Mouse (Mus musculus) R1 (cell line): Measurements from ENCODE around the gene Prlr.

ENCODE experiments used
- DNase-seq: peaks from one replicate; pipeline ENCODE4 v3.0.0-alpha.2; 2018; ENCODE audit warnings: low read depth, low spot score

The Prlr gene

GRCm38 (mm10) chr15:10235977-10236376 lies 58.9 kb downstream of the Prlr start:
- no peak for DNase-seq

- DNase-seq: no peak
These were observed 59.8 kb downstream of the Prlr start for GRCm38 (mm10) chr15:10236812-10237211.

DNA sequence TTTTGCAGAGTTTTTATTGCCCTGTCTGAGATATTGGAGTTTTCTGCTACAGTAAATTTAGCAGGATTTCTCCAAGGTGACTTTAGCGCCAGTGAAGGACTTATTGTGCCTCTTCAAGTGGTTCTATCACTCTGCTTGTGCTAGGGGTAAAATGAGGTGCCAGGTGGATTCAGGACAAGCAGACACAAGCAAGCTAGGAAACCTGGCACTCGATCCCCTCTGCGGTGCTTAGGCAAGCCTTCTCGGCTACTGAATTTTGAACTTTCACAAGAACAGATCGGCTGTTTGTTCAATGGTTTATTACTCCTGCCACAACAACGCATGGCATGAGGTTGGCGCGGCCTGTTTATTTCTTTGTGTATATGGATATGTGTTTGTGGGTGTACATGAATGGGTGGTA lies 61.4 kb downstream of the Prlr start:
- DNase-seq: no peak

GRCm38 (mm10) chr15:10240228-10240795 lies 63.3 kb downstream of the Prlr start:
- no peak for DNase-seq

- DNase-seq: no peak
These were observed 65.2 kb downstream of the Prlr start for GRCm38 (mm10) chr15:10242250-10242649.

- no peak for DNase-seq
These were observed 72.2 kb downstream of the Prlr start for GRCm38 (mm10) chr15:10249285-10249684.

- DNase-seq: no peak
These were observed 73.7 kb downstream of the Prlr start for GRCm38 (mm10) chr15:10250784-10251183.

GRCm38 (mm10) chr15:10252526-10252925 lies 75.5 kb downstream of the Prlr start:
- DNase-seq: no peak

GRCm38 (mm10) chr15:10262219-10262618 lies 85.2 kb downstream of the Prlr start:
- DNase-seq: no peak

DNA sequence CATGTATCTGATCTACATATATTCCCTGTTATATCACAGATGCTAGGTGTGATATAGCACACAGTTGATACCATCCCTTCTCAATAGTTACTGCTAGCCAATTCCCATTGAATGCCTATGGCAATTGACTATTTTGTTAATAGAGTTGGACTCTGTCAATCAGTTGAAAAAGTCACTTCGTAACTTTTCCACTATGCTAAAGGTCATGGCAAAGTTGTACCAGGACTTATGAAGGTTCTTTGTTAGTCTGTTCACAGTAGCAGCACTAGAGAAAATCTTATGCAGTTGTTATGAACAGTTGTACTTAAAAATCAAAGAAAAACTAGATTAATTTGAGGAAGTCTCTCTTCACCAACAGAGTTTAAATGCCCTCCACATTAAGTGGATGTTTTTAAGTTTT lies 85.6 kb downstream of the Prlr start:
- DNase-seq: no peak

- DNase-seq: no peak
These were observed 86.4 kb downstream of the Prlr start for GRCm38 (mm10) chr15:10263420-10263819.

DNA sequence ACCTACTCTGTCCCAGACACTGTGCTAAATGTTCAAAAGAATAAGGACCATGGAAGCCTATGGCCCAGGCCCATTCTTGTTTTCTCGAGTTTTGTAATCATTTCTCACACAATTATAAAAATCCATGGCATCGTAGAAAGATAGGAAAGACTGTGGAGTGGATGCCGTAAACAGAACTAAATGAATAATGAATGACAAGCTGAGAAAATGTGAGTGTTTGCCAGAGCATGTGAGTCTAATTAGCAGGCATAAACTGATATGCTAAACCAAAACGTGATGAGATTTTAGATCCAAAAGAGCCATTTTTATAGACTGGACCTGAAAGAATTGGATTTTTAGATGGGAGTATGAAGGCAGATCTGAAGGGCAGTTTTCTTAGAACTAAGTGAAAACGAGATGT lies 87.8 kb downstream of the Prlr start:
- DNase-seq: no peak

DNA sequence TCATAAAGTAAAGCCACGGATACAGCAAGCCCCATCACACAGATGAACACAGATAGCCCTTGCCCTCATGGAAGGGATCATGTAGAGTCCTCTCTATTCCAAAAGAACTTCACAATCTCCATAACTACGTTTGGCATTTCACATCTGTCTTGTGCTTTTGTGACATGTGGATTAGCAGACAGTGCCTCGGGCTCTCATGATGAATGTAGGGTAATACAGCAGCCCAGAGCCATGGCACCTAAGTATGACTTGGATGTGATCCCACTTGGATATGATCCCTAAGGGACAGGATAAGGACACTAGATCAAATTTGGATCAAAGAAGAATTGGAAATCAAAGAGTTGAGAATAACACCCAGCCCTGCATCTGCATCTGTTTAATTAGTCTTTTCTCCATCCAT lies 90.2 kb downstream of the Prlr start:
- DNase-seq: no peak

DNA sequence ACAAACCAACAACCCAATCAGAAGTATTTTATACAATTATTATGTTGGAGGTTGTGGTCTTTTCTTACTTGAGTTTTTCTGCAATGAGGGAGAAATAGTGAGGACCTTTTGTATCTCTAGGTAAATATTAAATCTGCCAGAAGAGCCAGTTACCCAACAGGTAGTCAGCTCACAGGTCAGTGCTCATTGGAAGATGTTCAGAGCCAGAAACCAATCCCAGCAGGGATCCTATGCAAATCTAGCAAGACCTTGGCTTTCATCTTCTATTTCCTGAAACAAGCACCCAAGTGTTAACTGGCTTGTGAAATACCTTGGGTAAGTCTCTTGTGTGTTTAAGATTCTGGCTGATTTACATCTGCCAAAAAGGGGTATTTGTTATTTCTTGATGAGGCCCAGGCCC lies 99.3 kb downstream of the Prlr start:
- no peak for DNase-seq

DNA sequence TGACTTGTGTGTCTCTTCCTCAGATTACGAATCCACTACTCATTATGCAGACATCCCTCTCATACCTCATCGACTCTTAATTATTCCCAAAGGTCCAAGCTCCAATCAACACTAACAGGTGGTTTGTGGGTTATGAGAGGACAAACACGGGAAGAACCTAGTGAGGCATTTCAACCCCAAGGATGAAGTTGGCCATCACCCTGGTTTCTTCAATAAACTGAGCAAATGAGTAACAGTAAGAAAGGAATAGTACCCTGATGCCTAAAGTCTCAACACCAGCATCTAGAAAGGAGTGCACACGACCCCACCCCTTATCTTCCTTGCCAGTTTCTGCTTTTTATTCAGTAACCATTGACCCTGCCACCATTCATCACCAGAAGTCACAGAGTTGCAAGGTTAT lies 100.4 kb downstream of the Prlr start:
- DNase-seq: no peak

DNA sequence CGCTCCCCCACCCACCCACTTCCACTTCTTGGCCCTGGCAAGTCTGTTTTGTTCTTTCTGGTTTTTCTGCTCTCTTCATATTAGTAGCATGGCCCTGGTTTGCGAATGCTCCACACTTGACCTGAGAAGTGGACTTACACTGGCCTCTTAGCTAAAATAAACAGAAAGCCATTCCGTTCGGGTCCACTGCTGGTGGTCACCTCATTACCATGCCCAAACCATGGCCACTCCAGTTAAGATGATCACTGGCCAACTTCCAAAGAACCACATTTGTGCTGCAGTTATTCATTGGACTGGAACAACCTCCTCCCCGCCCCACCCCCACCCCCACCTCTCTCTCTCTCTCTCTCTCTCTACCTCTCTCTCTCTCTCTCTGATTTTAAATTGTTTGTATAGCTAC lies 104.5 kb downstream of the Prlr start:
- DNase-seq: no peak

GRCm38 (mm10) chr15:10283661-10284060 lies 106.6 kb downstream of the Prlr start:
- no peak for DNase-seq

GRCm38 (mm10) chr15:10296570-10296969 lies 119.5 kb downstream of the Prlr start:
- DNase-seq: no peak

DNA sequence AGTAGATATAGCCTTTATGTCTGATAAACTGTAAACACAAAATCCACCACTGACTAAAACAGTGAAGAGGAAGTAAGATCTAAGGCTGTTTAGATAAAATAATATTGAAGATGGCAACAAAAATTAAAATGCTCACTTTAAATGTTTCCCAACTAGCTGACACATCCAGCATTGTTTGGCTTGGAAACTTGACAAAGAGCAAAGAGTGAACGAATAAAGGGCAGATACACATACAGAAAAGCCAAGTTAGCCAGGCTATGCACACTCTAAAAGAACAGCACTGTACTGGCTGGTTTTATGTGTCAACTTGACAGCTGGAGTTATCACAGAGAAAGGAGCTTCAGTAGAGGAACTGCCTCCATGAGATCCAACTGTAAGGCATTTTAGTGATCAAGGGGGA lies 121.0 kb downstream of the Prlr start:
- DNase-seq: no peak

DNA sequence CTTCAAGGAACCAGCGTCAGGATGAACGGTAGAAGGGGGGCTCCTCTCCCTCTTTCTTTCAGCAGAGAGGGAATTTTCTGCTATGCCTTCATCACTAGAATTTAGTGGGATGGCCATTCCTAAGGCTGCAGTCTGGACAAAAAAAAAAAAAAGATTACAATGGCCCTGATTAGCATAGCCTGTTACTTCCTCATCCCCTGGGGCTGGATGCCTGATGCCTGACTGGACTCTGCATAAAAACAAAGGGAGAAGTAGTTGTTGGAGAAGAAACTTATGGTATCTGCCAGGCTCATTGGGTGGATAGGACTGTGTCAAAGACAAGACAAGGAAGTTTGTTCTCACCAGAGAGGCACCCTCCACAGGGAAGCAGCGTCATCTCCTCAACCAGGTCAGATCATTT lies 122.4 kb downstream of the Prlr start:
- DNase-seq: peak; percentile 81

DNA sequence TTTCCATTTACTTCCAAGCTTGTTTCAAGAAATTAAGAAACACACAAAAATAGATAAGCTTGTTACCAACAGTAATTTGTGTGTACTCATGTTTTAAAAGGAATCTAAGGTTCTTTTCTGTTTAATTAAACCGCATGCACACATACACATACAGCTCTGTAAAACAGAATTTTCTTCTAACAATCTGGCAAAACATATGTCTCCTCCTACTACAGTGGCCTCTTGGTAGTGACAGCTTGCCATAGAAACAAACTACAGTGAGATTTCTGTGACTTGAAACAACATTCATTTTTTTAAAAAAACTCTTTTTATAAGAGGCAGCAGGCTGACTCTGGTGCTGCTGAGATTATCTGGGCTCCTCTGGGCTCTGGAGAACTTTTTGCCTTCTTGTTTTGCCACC lies 129.4 kb downstream of the Prlr start:
- no peak for DNase-seq

DNA sequence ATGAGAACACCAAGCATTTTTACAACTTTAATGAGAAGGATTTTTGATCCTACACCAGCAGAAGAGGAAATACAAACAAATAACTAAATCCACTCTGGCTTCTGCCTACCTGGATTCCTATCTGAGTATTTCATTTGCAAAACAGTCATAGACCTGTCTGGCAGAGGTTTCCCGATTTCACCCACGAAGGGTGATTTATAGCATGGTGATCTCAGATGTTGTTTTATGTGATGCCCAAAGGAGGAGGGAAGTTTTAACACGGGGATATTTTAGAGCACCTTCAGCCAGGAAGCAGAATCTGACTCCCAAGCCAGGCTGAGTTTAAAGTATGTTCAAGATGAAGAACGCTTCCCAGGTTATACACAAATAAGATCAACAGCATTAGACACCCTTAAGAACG lies 134.8 kb downstream of the Prlr start:
- no peak for DNase-seq

- DNase-seq: peak; percentile 52
These were observed 136.8 kb downstream of the Prlr start for GRCm38 (mm10) chr15:10313522-10314455.
